Mouse (Mus musculus): ENCODE measurements around the gene Col12a1. TPM values are rescaled to one million over a fixed set of nuclear protein-coding genes. Genes with fewer than 3 reads are reported as not detected.

Gene Col12a1
- polyA plus RNA-seq, 1 experiment, result 4.7 TPM

DNA sequence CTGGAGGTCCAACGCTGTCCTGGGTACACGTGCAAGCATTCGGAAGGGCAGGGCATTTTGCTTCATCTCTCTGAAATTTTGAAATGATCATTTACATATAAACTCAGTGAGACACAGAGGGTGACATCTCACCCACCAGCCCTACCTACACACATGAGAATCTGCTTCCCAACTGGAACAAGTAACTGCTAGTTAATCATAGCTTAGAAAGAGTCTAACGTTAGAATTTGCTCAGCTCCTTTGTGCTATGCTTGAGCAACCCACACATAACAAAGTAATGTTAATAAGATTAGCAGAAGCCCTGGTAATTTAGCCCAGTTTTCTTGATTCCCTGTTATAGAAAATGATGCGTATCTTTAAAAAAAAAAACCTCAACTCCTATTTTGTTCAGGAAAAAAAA lies 102.6 kb downstream of the Col12a1 start:
- H3K27ac ChIP-seq (ENCODE audit: control insufficient read depth, insufficient read depth, low read depth, low read length), result no peak overlapping the region
- H3K27me3 ChIP-seq (ENCODE audit: control insufficient read depth, insufficient read depth, low read length), result no peaks in the 10 kb centered on the region
- no peaks in the 10 kb centered on the region for H3K36me3 ChIP-seq (ENCODE audit: control insufficient read depth, insufficient read depth, low read length)
- no peaks in the 10 kb centered on the region for H3K4me1 ChIP-seq (ENCODE audit: control insufficient read depth, insufficient read depth, low read length)
- TF ChIP-seq POLR2A (IDR thresholded peaks at IDR 0.05; ENCODE audit: control insufficient read depth, low read depth, low read length) (no peak), CTCF (IDR thresholded peaks at IDR 0.05; ENCODE audit: control insufficient read depth, insufficient read depth, insufficient replicate concordance, low read depth, low read length) (no peak)
- H3K4me3 ChIP-seq (ENCODE audit: control insufficient read depth, low read depth, low read length), result no peak overlapping the region

DNA sequence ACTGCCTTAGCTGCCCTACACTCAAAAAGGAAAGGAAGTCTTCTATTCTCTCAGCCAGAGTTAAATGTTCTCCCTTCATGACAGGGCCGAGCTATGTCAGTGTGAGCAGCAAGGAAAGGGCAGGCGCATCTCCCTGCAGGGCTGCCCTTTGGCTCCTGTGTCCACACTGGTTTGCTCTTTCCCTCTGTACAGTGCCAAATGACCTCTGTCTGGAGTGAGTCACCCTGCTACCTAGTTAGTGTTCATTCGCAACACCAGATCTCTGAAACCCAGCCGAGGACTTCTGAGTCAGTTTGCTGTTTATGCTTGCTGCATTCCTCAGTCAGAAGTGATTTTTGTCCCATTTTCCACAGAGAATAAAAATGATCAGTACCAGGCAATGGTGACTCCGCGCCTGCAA lies 108.3 kb downstream of the Col12a1 start:
- TF ChIP-seq CTCF (IDR thresholded peaks at IDR 0.05; ENCODE audit: control insufficient read depth, insufficient read depth, insufficient replicate concordance, low read depth, low read length), result no peak
- no peak for TF ChIP-seq POLR2A (IDR thresholded peaks at IDR 0.05; ENCODE audit: control insufficient read depth, low read depth, low read length)
- H3K27ac ChIP-seq (ENCODE audit: control insufficient read depth, insufficient read depth, low read depth, low read length), result no peak overlapping the region
- no peaks in the 10 kb centered on the region for H3K36me3 ChIP-seq (ENCODE audit: control insufficient read depth, insufficient read depth, low read length)
- H3K27me3 ChIP-seq (ENCODE audit: control insufficient read depth, insufficient read depth, low read length), result no peaks in the 10 kb centered on the region
- no peak overlapping the region for H3K4me3 ChIP-seq (ENCODE audit: control insufficient read depth, low read depth, low read length)
- no peaks in the 10 kb centered on the region for H3K4me1 ChIP-seq (ENCODE audit: control insufficient read depth, insufficient read depth, low read length)

DNA sequence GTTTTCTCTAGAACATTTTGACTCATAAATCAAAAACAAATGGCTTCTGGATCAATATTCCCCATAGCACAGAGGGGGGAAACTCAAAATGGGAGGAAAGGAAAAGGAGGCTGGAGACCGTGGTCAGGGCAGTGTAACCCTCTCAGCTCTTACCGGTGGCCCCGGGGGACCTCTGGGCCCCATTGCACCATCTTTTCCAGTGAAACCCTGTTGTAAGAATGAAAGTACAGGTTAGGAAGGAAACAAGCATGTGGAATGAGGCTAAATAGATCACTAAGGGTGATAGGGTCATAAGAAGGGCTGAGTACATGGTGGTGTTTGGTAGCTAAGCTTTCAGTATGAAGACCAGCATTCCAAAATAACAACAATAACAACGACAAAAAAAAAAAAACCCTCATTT lies 109.0 kb downstream of the Col12a1 start:
- TF ChIP-seq CTCF (IDR thresholded peaks at IDR 0.05; ENCODE audit: control insufficient read depth, insufficient read depth, insufficient replicate concordance, low read depth, low read length) (no peak), POLR2A (IDR thresholded peaks at IDR 0.05; ENCODE audit: control insufficient read depth, low read depth, low read length) (no peak)
- Histone ChIP-seq H3K27ac (ENCODE audit: control insufficient read depth, insufficient read depth, low read depth, low read length) (no peak overlapping the region), H3K4me3 (ENCODE audit: control insufficient read depth, low read depth, low read length) (no peak overlapping the region), H3K36me3 (ENCODE audit: control insufficient read depth, insufficient read depth, low read length) (no peaks in the 10 kb centered on the region), H3K27me3 (ENCODE audit: control insufficient read depth, insufficient read depth, low read length) (no peaks in the 10 kb centered on the region), H3K4me1 (ENCODE audit: control insufficient read depth, insufficient read depth, low read length) (no peaks in the 10 kb centered on the region)

DNA sequence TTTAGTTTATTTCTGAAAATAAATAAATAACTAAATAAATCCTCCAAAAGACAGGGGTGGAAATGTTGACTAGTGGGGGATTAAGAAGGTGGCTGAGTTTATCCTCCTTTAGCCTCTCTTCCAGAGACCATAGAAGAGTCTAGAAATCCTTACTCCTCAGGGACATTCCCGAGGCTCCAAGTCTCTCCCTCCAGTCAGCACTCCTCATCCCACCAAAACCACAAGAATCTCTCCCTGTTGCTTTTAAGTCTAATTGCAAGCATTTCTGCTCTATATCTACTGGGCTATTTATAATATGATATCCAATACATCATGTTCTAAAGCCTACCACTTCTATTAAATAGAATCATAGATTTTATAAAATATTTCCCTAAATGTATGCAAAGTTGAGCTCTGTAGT lies 109.8 kb downstream of the Col12a1 start:
- Histone ChIP-seq H3K27ac (ENCODE audit: control insufficient read depth, insufficient read depth, low read depth, low read length) (no peak overlapping the region), H3K36me3 (ENCODE audit: control insufficient read depth, insufficient read depth, low read length) (no peaks in the 10 kb centered on the region), H3K4me1 (ENCODE audit: control insufficient read depth, insufficient read depth, low read length) (no peaks in the 10 kb centered on the region), H3K27me3 (ENCODE audit: control insufficient read depth, insufficient read depth, low read length) (no peaks in the 10 kb centered on the region), H3K4me3 (ENCODE audit: control insufficient read depth, low read depth, low read length) (no peak overlapping the region)
- TF ChIP-seq POLR2A (IDR thresholded peaks at IDR 0.05; ENCODE audit: control insufficient read depth, low read depth, low read length), result no peak
- no peak for TF ChIP-seq CTCF (IDR thresholded peaks at IDR 0.05; ENCODE audit: control insufficient read depth, insufficient read depth, insufficient replicate concordance, low read depth, low read length)

DNA sequence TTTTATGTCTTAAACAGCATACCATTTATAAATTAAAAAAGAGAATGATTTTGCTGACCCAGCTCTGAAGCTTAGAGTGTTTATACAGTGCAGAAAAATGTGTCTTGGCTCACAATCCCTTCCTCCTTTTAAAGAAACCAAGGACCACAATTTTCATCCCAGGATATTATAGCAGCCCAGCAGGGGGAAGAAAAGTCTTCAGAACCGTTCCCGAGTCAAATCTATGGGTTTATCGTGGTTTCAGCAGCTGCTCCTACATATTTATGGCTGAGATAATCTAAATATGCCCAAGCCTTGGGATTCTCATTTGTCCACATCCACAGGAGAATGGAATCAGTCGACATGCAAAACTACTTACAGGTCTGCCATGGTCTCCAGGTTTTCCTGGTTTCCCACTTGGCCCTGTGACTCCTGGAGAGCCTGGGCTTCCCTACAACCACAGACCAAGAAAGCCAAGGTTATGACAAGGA lies 110.5 kb downstream of the Col12a1 start:
- H3K27me3 ChIP-seq (ENCODE audit: control insufficient read depth, insufficient read depth, low read length), result no peaks in the 10 kb centered on the region
- no peaks in the 10 kb centered on the region for H3K4me1 ChIP-seq (ENCODE audit: control insufficient read depth, insufficient read depth, low read length)
- no peak overlapping the region for H3K27ac ChIP-seq (ENCODE audit: control insufficient read depth, insufficient read depth, low read depth, low read length)
- TF ChIP-seq CTCF (IDR thresholded peaks at IDR 0.05; ENCODE audit: control insufficient read depth, insufficient read depth, insufficient replicate concordance, low read depth, low read length) (no peak), POLR2A (IDR thresholded peaks at IDR 0.05; ENCODE audit: control insufficient read depth, low read depth, low read length) (no peak)
- H3K36me3 ChIP-seq (ENCODE audit: control insufficient read depth, insufficient read depth, low read length), result no peaks in the 10 kb centered on the region
- H3K4me3 ChIP-seq (ENCODE audit: control insufficient read depth, low read depth, low read length), result no peak overlapping the region

DNA sequence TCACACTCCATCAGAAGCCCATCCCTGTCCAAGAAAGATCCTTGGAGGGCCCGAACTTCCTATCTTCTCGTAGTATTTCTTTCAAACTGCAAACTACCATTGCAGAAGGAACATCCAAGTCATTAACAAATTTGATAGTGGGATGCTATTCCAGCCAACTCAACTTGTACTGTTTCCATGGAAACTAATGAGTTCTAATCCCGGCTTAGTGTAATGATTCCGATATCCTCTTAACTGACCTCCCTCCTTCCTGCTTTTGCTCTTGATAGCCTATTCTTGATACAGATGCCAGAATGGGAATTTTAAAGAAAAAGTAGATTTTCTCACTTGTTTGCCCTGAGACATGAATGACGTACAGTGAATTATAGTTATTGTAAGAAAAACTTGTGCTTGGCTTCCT lies 112.5 kb downstream of the Col12a1 start:
- Histone ChIP-seq H3K4me3 (ENCODE audit: control insufficient read depth, low read depth, low read length) (no peak overlapping the region), H3K27ac (ENCODE audit: control insufficient read depth, insufficient read depth, low read depth, low read length) (no peak overlapping the region), H3K4me1 (ENCODE audit: control insufficient read depth, insufficient read depth, low read length) (no peaks in the 10 kb centered on the region), H3K36me3 (ENCODE audit: control insufficient read depth, insufficient read depth, low read length) (no peaks in the 10 kb centered on the region), H3K27me3 (ENCODE audit: control insufficient read depth, insufficient read depth, low read length) (no peaks in the 10 kb centered on the region)
- TF ChIP-seq POLR2A (IDR thresholded peaks at IDR 0.05; ENCODE audit: control insufficient read depth, low read depth, low read length) (no peak), CTCF (IDR thresholded peaks at IDR 0.05; ENCODE audit: control insufficient read depth, insufficient read depth, insufficient replicate concordance, low read depth, low read length) (no peak)

DNA sequence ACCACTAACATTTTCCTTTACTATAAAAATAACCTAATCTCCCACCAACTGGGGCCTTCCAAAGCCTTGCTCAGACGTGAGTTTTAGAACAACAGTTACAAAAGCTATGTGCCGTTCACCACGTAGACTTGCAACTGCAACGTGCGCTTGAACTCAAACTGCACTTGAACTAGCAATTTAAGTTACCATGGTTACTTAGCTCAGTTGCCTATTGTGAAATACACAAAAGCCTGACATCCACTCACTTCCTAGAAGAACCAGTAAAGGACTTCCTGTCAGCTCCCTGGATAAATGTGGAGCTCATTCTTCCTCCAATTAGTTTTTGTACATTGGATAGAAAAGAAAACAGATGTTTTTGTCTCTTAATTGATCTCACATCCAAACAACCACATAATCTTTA lies 112.9 kb downstream of the Col12a1 start:
- no peak overlapping the region for H3K4me3 ChIP-seq (ENCODE audit: control insufficient read depth, low read depth, low read length)
- no peaks in the 10 kb centered on the region for H3K4me1 ChIP-seq (ENCODE audit: control insufficient read depth, insufficient read depth, low read length)
- H3K27me3 ChIP-seq (ENCODE audit: control insufficient read depth, insufficient read depth, low read length), result no peaks in the 10 kb centered on the region
- no peaks in the 10 kb centered on the region for H3K36me3 ChIP-seq (ENCODE audit: control insufficient read depth, insufficient read depth, low read length)
- H3K27ac ChIP-seq (ENCODE audit: control insufficient read depth, insufficient read depth, low read depth, low read length), result no peak overlapping the region
- TF ChIP-seq POLR2A (IDR thresholded peaks at IDR 0.05; ENCODE audit: control insufficient read depth, low read depth, low read length) (no peak), CTCF (IDR thresholded peaks at IDR 0.05; ENCODE audit: control insufficient read depth, insufficient read depth, insufficient replicate concordance, low read depth, low read length) (no peak)

DNA sequence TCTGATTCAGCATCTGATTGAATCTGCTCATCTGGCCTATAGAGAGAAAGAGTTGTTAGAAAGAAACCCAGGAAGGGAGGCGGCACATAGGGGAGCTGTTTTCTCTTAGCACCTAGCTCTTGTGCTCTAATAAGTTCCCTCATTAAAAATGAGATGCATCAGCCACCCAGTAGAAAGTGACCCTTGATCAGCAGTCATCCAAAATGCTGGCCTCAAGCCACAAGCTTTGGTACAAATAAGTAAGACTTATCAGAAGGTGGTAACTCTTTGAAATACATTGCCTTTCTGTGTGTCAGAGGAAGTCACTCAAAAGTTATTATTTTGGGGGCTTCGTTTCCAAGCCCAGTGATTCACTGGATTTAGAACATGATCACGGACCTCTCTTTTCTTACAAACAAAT lies 114.1 kb downstream of the Col12a1 start:
- H3K4me3 ChIP-seq (ENCODE audit: control insufficient read depth, low read depth, low read length), result no peak overlapping the region
- H3K36me3 ChIP-seq (ENCODE audit: control insufficient read depth, insufficient read depth, low read length), result no peaks in the 10 kb centered on the region
- TF ChIP-seq CTCF (IDR thresholded peaks at IDR 0.05; ENCODE audit: control insufficient read depth, insufficient read depth, insufficient replicate concordance, low read depth, low read length), result no peak
- no peak for TF ChIP-seq POLR2A (IDR thresholded peaks at IDR 0.05; ENCODE audit: control insufficient read depth, low read depth, low read length)
- no peaks in the 10 kb centered on the region for H3K27me3 ChIP-seq (ENCODE audit: control insufficient read depth, insufficient read depth, low read length)
- H3K27ac ChIP-seq (ENCODE audit: control insufficient read depth, insufficient read depth, low read depth, low read length), result no peak overlapping the region
- no peaks in the 10 kb centered on the region for H3K4me1 ChIP-seq (ENCODE audit: control insufficient read depth, insufficient read depth, low read length)

All from testis, adult 2 months (tissue).